Mouse (Mus musculus): ENCODE measurements around the gene Rbp3. TPM values are rescaled to one million over a fixed set of nuclear protein-coding genes. Genes with fewer than 3 reads are reported as not detected.

Gene Rbp3
- polyA plus RNA-seq, 1 experiment from 2014 or later, result 0.03 TPM

- no peak overlapping the region for H3K27ac ChIP-seq (ENCODE audit: low read length)
- 56% methylated on average over 10 of the region's 10 CpGs for WGBS
- H3K4me1 ChIP-seq (ENCODE audit: control insufficient read depth, insufficient read depth, low read length), result no peaks in the 10 kb centered on the region
- H3K36me3 ChIP-seq (ENCODE audit: control insufficient read depth, insufficient read depth), result no peaks in the 10 kb centered on the region
- H3K27me3 ChIP-seq (ENCODE audit: control insufficient read depth, insufficient read depth, low read length), result peaks cover 38% of the 10 kb centered on the region
- no peaks in the 10 kb centered on the region for H3K9me3 ChIP-seq (replicated peaks; ENCODE audit: control insufficient read depth, low read length)
- no peak for ATAC-seq (replicated peaks; ENCODE audit: extremely low read depth, insufficient read depth, low FRiP score)
- no peak overlapping the region for H3K4me3 ChIP-seq (ENCODE audit: low read length)
- no peak overlapping the region for H3K4me2 ChIP-seq (ENCODE audit: low read depth, low read length)
- H3K9ac ChIP-seq (ENCODE audit: low read length), result no peak overlapping the region
Observed at GRCm38 (mm10) chr14:33932935-33933703, 20.7 kb upstream of the Rbp3 start.

- Histone ChIP-seq H3K9ac (ENCODE audit: low read length) (no peak overlapping the region), H3K4me2 (ENCODE audit: low read depth, low read length) (no peak overlapping the region), H3K4me1 (ENCODE audit: control insufficient read depth, insufficient read depth, low read length) (no peaks in the 10 kb centered on the region), H3K27me3 (ENCODE audit: control insufficient read depth, insufficient read depth, low read length) (peaks cover 32% of the 10 kb centered on the region), H3K27ac (ENCODE audit: low read length) (no peak overlapping the region), H3K4me3 (ENCODE audit: low read length) (no peak overlapping the region), H3K36me3 (ENCODE audit: control insufficient read depth, insufficient read depth) (no peaks in the 10 kb centered on the region), H3K9me3 (replicated peaks; ENCODE audit: control insufficient read depth, low read length) (no peaks in the 10 kb centered on the region)
- no peak for ATAC-seq (replicated peaks; ENCODE audit: extremely low read depth, insufficient read depth, low FRiP score)
- 40% methylated on average over 5 of the region's 5 CpGs for WGBS
Observed at GRCm38 (mm10) chr14:33933778-33934317, 20.0 kb upstream of the Rbp3 start.

DNA sequence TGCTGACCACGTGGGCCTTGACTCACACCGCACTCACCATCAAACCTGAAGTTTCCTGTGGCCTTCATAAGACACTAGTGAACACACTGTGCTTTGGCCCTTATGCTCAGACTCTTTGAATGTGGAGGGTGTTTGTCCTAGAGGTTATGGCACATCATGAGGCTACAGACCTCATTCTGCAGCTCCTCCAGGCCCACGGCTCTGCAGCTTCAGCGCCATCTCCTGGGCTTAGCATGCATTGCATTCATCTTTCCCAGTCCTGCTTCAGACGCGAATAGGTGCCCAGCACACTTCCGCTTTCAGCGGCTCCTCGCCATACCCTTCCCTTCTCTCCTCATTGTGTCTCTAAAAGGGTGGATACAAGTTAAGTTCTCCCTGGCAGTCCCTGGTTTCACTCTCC lies 14.7 kb upstream of the Rbp3 start:
- H3K27ac ChIP-seq (ENCODE audit: low read length), result no peak overlapping the region
- WGBS, result 32% methylated on average over 9 of the region's 9 CpGs
- ATAC-seq (replicated peaks; ENCODE audit: extremely low read depth, insufficient read depth, low FRiP score), result peak; percentile 30; the same call in 1 of the 2 replicates
- H3K4me1 ChIP-seq (ENCODE audit: control insufficient read depth, insufficient read depth, low read length), result no peaks in the 10 kb centered on the region
- no peak overlapping the region for H3K9ac ChIP-seq (ENCODE audit: low read length)
- H3K36me3 ChIP-seq (ENCODE audit: control insufficient read depth, insufficient read depth), result no peaks in the 10 kb centered on the region
- peak overlapping the region; percentile 55 for H3K4me2 ChIP-seq (ENCODE audit: low read depth, low read length)
- peak overlapping the region; percentile 33 for H3K4me3 ChIP-seq (ENCODE audit: low read length)
- H3K27me3 ChIP-seq (ENCODE audit: control insufficient read depth, insufficient read depth, low read length), result 0 out of 2 replicates have a peak, but pooled peaks cover 4% of the 10 kb centered on the region
- H3K9me3 ChIP-seq (replicated peaks; ENCODE audit: control insufficient read depth, low read length), result no peaks in the 10 kb centered on the region

DNA sequence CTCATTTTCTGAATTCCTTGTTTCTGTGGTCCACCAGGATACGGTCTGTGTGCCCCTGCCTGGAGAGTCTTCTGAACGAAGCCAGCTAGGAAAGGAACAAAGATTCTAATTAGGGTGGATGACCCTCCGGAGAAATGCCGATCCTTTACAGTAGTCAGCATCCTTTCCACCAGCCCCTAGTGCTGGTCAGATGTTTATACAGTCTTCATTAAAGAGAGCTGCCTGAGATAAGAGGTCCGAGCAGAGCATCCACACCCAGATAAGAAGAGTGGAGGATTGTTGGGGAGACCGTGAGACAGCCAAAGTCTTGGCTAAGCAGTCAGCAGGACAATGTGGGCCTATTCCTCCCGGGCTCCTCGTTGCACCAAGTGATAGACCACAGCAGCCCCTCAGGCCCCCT lies 13.1 kb upstream of the Rbp3 start, which contains the start of gene Gdf2:
Gene Gdf2, plus strand, starts transcription at position 301 of the 400 bp plus-strand sequence.
- no peaks in the 10 kb centered on the region for H3K4me1 ChIP-seq (ENCODE audit: control insufficient read depth, insufficient read depth, low read length)
- no peak within 1 kb of the TSS for H3K27ac ChIP-seq (ENCODE audit: low read length)
- H3K27me3 ChIP-seq (ENCODE audit: control insufficient read depth, insufficient read depth, low read length), result 0 out of 2 replicates have a peak, but pooled peaks cover 4% of the 10 kb centered on the region
- no peak within 1 kb of the TSS for H3K4me2 ChIP-seq (ENCODE audit: low read depth, low read length)
- WGBS, result 24% methylated on average over 8 of the region's 8 CpGs
- no peaks in the 10 kb centered on the region for H3K9me3 ChIP-seq (replicated peaks; ENCODE audit: control insufficient read depth, low read length)
- H3K4me3 ChIP-seq (ENCODE audit: low read length), result no peak within 1 kb of the TSS
- H3K9ac ChIP-seq (ENCODE audit: low read length), result no peak within 1 kb of the TSS
- ATAC-seq (replicated peaks; ENCODE audit: extremely low read depth, insufficient read depth, low FRiP score), result peak; percentile 28; the same call in 1 of the 2 replicates
- no peaks in the 10 kb centered on the region for H3K36me3 ChIP-seq (ENCODE audit: control insufficient read depth, insufficient read depth)

- H3K27me3 ChIP-seq (ENCODE audit: control insufficient read depth, insufficient read depth, low read length), result 0 out of 2 replicates have a peak, but pooled peaks cover 4% of the 10 kb centered on the region
- H3K9ac ChIP-seq (ENCODE audit: low read length), result no peak overlapping the region
- H3K4me1 ChIP-seq (ENCODE audit: control insufficient read depth, insufficient read depth, low read length), result no peaks in the 10 kb centered on the region
- H3K36me3 ChIP-seq (ENCODE audit: control insufficient read depth, insufficient read depth), result no peaks in the 10 kb centered on the region
- no peaks in the 10 kb centered on the region for H3K9me3 ChIP-seq (replicated peaks; ENCODE audit: control insufficient read depth, low read length)
- H3K4me3 ChIP-seq (ENCODE audit: low read length), result no peak overlapping the region
- H3K27ac ChIP-seq (ENCODE audit: low read length), result no peak overlapping the region
- 67% methylated on average over 5 of the region's 5 CpGs for WGBS
- H3K4me2 ChIP-seq (ENCODE audit: low read depth, low read length), result no peak overlapping the region
- ATAC-seq (replicated peaks; ENCODE audit: extremely low read depth, insufficient read depth, low FRiP score), result no peak
Observed at GRCm38 (mm10) chr14:33942222-33942621, 11.6 kb upstream of the Rbp3 start.

DNA sequence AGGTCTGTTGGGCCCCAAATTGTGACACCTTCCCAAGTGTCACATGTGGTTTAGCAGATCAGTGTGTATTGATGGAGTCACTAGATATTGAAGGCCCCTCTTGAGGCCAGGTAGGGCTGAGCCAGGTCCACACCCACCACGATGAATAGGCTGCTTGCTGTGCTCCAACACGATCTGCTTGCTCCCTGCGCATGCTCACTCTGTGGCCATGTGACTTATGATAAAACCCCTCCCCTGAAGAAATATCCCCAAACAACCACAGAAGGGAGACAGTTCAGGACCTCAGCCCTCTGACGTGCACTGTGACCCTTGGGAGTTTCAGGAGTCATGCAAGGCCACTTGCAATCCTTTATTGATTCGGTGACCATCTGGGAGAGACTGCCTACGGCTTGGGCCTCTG lies 7.7 kb upstream of the Rbp3 start:
- no peak overlapping the region for H3K4me3 ChIP-seq (ENCODE audit: low read length)
- 73% methylated on average over 6 of the region's 6 CpGs for WGBS
- no peak for ATAC-seq (replicated peaks; ENCODE audit: extremely low read depth, insufficient read depth, low FRiP score)

GRCm38 (mm10) chr14:33952233-33952981 lies 1.4 kb upstream of the Rbp3 start:
- ATAC-seq (replicated peaks; ENCODE audit: extremely low read depth, insufficient read depth, low FRiP score), result no peak
- H3K9me3 ChIP-seq (replicated peaks; ENCODE audit: control insufficient read depth, low read length), result no peaks in the 10 kb centered on the region
- H3K27me3 ChIP-seq (ENCODE audit: control insufficient read depth, insufficient read depth, low read length), result no peaks in the 10 kb centered on the region
- H3K36me3 ChIP-seq (ENCODE audit: control insufficient read depth, insufficient read depth), result no peaks in the 10 kb centered on the region
- H3K4me2 ChIP-seq (ENCODE audit: low read depth, low read length), result no peak overlapping the region
- 51% methylated on average over 6 of the region's 6 CpGs for WGBS
- no peaks in the 10 kb centered on the region for H3K4me1 ChIP-seq (ENCODE audit: control insufficient read depth, insufficient read depth, low read length)
- no peak overlapping the region for H3K27ac ChIP-seq (ENCODE audit: low read length)
- no peak overlapping the region for H3K9ac ChIP-seq (ENCODE audit: low read length)
- H3K4me3 ChIP-seq (ENCODE audit: low read length), result no peak overlapping the region

More for the DNA sequence above, 7.7 kb upstream of the Rbp3 start:
- H3K4me2 ChIP-seq (ENCODE audit: low read depth, low read length), result no peak overlapping the region
- no peaks in the 10 kb centered on the region for H3K27me3 ChIP-seq (ENCODE audit: control insufficient read depth, insufficient read depth, low read length)
- no peaks in the 10 kb centered on the region for H3K36me3 ChIP-seq (ENCODE audit: control insufficient read depth, insufficient read depth)
- H3K27ac ChIP-seq (ENCODE audit: low read length), result no peak overlapping the region
- H3K4me1 ChIP-seq (ENCODE audit: control insufficient read depth, insufficient read depth, low read length), result no peaks in the 10 kb centered on the region
- no peak overlapping the region for H3K9ac ChIP-seq (ENCODE audit: low read length)
- H3K9me3 ChIP-seq (replicated peaks; ENCODE audit: control insufficient read depth, low read length), result no peaks in the 10 kb centered on the region

- no peak overlapping the region for H3K9ac ChIP-seq (ENCODE audit: low read length)
- H3K27me3 ChIP-seq (ENCODE audit: control insufficient read depth, insufficient read depth, low read length), result no peaks in the 10 kb centered on the region; the same call in 1 of the 2 replicates
- peaks cover 4% of the 10 kb centered on the region for H3K4me1 ChIP-seq (ENCODE audit: control insufficient read depth, insufficient read depth, low read length)
- no peak overlapping the region for H3K27ac ChIP-seq (ENCODE audit: low read length)
- no peak for ATAC-seq (replicated peaks; ENCODE audit: extremely low read depth, insufficient read depth, low FRiP score)
- H3K4me2 ChIP-seq (ENCODE audit: low read depth, low read length), result no peak overlapping the region
- no peaks in the 10 kb centered on the region for H3K36me3 ChIP-seq (ENCODE audit: control insufficient read depth, insufficient read depth)
- 66% methylated on average over 13 of the region's 13 CpGs for WGBS
- no peak overlapping the region for H3K4me3 ChIP-seq (ENCODE audit: low read length)
- H3K9me3 ChIP-seq (replicated peaks; ENCODE audit: control insufficient read depth, low read length), result no peaks in the 10 kb centered on the region
Observed at GRCm38 (mm10) chr14:33956055-33956454, 2.3 kb downstream of the Rbp3 start.

- no peaks in the 10 kb centered on the region; the same call in 1 of the 2 replicates for H3K27me3 ChIP-seq (ENCODE audit: control insufficient read depth, insufficient read depth, low read length)
- ATAC-seq (replicated peaks; ENCODE audit: extremely low read depth, insufficient read depth, low FRiP score), result no peak
- no peak overlapping the region for H3K4me3 ChIP-seq (ENCODE audit: low read length)
- 48% methylated on average over 4 of the region's 4 CpGs for WGBS
- no peak overlapping the region for H3K27ac ChIP-seq (ENCODE audit: low read length)
- H3K9me3 ChIP-seq (replicated peaks; ENCODE audit: control insufficient read depth, low read length), result no peaks in the 10 kb centered on the region
- H3K4me1 ChIP-seq (ENCODE audit: control insufficient read depth, insufficient read depth, low read length), result peaks cover 4% of the 10 kb centered on the region
- no peak overlapping the region for H3K9ac ChIP-seq (ENCODE audit: low read length)
- H3K4me2 ChIP-seq (ENCODE audit: low read depth, low read length), result no peak overlapping the region
- H3K36me3 ChIP-seq (ENCODE audit: control insufficient read depth, insufficient read depth), result no peaks in the 10 kb centered on the region
Observed at GRCm38 (mm10) chr14:33958186-33958585, 4.4 kb downstream of the Rbp3 start.

Measured in heart, embryonic 16.5 days (tissue).